Mouse (Mus musculus) hindlimb bud, embryonic 11.5 days (tissue): Measurements from ENCODE around the gene Fndc1.

ENCODE experiments used
- DNase-seq: peaks from one replicate; pipeline ENCODE4 v3.0.0-alpha.2; 2012; ENCODE audit warnings: low read depth, low spot score; ENCODE audit errors: extremely low spot score

Fndc1 gene

DNA sequence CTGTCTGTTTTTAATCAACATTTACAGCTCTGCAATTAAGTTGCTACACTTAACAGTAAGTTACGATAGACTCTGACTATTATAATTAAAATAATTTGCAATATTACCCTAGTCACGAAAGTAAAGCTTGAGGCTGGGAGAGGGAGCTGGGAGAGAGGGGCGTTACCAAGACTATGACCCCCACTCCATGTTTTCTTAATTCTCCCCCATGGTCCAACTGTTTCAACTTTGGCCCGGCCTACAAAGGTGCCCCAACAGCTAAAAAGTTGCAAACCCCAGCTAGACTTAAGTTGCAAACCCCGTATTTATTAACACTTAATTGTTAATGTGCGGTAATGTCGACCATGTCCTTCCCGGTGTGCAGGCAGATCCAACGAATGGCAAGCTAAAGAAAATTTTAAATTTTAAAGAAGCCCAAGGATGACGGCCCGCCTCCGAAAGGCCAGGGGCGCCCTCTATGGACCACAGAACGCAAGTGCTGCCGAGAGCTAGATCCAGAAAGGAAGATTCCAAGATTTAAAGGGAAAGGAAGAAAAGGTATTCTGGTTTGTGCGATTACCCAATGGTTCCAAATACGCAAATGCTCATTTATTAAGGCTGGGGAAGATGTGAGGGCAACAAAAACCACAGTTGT, 5.4 kb downstream of the Fndc1 start:
- DNase-seq, result no peak

DNA sequence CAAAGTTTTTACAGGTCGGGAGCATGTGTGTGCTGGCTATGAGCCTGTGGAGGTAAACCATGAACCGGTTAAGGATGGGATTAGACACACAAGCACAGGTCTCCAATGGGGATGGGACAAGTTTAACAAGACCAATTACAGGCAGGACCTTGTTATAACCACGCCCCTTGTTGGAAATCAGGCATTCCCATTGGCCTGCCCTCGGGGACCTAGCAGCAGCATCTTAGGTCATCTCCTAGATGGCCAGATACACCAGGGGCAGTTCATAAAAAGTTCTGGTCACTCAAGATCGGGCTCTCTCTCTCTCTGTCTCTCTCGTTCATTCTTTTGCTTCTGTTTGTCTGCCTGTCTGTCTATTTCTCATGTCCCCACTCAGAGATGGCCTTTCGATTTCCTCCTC, 6.9 kb downstream of the Fndc1 start:
- DNase-seq, result no peak

DNA sequence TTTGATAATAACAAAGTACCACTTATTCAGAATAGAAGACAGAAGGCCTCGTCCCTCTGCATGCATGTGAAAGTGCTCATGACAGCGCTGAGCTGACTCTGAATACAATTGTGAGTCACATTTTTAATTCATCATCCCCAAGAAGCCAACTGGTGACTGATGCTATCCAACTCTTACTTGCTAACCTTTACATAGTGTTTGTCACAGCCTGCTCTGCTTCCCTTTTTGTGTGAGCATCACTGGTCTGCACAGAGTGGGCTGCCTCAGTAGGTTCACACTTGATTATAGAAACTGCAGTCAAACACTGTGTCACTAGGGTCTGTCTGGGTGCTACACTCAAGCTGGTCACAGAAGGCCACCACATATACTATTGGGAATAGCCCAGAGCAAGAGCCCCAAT, 10.5 kb downstream of the Fndc1 start:
- no peak for DNase-seq

DNA sequence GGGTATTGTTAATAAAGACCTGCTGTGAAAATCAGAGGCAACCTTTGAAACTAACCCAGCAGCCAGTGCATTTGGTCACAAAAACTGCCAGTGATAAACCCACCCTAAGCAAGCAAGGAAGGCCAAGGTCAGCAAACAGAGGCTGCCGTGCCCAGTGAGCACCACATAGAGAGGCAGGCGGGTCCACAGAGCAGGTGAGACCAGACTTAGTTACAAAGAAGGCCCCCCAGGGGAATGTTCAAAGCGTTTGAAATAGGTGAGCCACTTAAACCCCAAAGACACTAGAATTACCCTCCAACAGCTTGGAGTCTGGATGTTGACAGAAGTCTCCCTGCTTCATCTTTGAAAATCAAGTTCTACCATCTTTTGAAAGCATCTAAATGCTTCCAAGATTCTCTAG, 12.7 kb downstream of the Fndc1 start:
- DNase-seq, result no peak

DNA sequence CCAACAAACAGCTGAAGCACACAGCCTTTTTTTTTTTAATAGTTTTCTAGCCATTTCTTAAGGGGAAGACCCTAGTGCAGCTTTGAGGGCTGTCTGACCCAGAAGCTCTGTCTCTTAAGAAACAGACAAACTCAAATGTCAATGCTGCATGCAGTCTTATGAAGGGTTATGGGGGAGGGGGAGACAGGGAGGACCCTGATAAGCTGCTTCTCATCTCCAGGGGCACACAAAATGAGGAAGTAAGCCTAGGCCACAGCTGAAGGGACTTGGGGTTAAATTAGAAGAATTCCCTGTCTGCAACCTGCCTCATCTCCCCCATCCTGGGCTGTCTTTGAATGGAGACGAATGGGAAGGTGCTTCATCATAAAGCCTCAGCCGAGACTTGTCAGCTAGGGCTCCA, 19.1 kb downstream of the Fndc1 start:
- DNase-seq, result no peak

DNA sequence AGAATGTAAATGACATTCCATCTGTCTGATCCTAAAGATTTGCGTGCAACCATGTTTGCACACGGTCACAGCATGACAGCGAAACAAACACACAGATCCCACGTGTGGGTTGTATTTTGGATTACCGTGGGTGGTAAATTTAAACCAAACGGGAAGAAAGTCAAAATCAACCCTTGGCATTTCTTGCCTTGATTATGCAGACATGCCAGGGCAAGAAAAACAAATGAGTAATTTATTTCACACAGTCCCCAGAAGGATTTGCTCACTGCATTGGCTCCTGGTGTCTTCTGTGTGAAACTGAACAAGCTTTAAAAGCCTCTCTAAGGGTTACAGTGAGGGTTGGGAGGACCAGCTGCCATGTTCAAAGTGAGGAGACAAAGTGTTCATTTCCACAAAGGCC, 22.0 kb downstream of the Fndc1 start:
- DNase-seq, result no peak

DNA sequence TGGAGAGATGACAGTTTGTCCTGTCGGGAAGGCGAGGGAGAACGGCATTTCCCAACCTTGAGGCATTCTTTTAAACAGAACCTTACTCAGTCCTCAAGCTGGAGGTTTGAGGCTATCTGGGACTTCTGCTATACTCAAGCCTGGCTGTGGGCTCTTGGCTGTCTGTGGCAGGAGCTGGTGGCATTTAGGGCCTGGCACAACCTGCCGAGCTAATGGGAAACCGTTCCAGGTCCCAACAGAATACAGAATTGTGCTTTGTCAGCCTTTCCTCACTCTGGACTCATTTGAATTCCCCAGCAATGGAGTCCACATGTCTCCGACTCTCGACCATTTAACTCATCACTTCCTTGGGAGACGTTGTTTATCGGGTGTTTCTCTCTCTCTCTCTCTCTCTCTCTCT, 24.6 kb downstream of the Fndc1 start:
- no peak for DNase-seq

DNA sequence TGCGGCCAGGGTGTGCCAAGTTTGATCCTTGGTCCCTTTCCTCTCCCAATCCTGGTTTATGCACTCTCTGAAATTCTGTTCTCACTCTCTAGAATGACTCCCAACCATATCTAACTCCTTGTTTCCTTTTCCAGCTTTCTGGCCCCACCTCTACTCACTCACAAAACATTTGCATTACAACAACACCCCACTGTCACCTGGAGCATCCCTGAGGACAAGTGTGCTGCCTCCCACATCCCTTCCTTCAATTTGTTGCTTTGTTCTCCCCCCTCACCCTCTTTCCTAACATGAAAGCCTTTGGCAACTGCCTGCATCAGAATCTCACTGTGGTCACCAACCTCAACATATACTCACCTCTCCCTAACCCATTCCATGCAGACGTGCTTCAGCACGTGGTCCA, 27.2 kb downstream of the Fndc1 start:
- no peak for DNase-seq

DNA sequence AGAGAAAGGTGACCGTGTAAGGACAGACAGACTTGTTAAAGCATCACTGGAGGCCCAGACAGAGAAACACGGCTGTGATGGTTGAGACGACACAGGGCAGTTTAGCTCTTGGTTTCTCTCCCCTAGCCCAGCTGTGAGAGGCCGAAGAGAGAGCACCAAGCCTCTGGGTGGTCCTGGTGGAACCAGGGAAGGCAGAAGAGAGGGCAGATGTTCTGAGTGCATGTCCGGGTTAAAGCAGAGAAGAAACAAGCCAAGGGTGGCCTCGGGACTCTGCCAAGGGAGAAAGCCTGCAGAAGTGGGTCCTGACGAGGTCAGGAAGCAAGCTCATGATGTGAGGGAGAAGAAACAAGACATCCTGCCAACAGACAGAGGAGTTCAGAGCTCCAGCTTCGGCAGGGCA, 31.5 kb downstream of the Fndc1 start:
- DNase-seq, result no peak

DNA sequence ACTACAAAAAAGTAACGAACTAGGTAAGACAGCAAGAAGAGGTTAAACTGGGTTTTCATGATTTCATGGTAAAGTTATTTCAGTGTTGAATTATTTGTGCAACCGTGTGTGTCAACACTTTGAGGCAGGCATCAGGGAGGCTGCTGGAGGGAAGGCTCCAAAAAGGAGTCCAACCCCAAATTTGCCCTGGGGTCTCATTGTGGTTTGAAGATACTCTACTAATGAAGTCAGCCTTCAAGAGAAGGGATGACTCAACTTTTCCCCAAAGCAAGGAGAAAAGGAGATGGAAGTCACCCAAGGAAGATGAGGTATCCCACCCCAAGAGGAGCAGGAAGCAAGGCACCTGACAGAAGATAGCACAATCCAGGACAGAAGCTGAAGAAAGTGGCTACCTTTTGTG, 31.9 kb downstream of the Fndc1 start:
- DNase-seq, result no peak

DNA sequence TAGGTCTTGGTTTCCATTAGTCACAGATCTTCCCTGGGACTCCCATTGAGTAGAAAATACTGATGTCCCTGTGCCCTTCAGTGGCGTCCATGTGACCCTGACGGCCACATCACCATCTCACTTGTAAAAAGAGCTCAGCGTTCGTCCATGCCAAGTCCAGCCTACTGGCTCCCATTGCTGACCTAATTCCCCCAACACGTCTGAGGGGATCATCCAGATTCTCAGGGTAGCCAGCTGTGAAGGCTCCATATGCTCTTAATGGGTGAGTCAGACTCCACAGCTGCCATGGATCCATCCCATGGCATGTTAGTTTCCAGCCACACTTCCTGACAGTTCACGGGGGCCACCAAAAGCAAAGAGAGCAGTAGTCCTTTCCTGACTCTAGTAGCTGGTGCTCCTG, 33.0 kb downstream of the Fndc1 start:
- DNase-seq, result no peak

DNA sequence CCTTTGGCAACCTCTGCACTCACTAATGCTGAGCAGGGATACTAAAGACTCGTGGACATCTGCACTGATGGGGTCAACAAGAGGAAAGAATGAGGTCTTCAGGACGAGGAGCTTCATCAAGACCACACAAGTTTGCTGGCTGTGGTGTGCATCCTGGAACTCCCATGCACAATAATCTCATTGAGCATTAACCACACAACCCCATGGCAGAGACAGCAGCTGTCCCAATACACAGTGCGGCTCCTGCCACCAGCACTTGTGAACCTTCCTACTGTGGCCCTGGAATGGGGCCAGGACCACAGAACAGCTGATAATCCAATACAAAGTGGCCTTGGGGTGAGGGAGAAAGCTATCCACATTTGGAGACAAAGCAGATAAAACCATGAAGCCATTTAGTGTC, 36.6 kb downstream of the Fndc1 start:
- DNase-seq, result no peak

DNA sequence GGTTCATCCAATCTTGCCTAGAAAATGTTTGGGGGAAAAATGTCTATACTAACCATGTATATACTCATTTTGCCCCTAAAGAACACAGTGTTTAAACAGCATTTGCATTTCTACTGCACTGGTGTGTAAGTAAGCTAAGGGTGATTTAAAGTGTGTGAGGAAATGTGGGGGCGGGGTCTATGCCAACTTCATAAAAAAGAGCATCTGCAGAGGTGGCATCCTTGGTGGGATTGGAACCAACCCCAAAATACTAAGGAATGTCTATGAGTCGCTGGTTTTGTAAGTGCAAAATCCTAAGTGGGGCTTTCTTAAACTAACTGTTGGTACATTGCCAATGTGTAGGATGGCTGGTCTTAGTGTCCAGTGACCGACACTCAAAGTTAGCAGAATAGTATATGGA, 53.0 kb downstream of the Fndc1 start:
- no peak for DNase-seq

DNA sequence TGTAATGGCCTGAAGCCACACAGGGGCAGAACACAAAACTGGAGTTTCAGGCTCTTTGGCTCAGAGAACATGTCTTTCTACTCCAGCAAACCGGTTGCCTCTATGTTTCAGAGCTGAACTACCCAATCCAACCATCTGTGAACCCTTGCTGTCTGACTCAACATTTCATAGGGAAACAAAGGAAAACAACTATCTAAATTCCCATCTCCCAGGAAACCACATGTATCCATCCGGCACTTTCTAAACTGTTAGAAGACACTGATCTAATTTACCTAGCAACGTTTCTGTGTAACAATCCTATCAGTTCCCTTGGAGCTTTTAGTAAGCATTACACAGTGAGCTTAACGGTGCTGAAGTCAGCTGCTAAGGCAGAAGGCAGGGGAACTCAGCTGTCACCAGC, 67.3 kb downstream of the Fndc1 start:
- no peak for DNase-seq

DNA sequence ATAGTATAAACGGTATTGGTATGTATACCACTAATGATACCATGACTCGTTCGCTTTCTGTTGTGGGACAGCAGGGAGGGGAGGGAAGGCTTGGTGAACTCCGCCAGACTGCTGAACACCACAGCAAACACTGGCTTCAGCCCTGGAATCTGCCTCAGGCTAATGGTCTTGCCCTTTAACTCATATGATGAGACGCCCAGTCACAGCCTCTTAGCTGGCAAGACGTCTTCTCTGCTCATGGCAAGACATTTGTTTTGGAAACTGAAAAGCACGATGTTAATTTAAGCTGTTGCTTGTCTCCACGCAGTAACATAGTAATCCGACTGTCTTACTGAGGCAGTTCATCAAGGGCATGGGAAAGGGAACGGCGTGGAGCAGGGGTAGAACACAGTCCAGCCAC, 72.1 kb downstream of the Fndc1 start:
- no peak for DNase-seq

DNA sequence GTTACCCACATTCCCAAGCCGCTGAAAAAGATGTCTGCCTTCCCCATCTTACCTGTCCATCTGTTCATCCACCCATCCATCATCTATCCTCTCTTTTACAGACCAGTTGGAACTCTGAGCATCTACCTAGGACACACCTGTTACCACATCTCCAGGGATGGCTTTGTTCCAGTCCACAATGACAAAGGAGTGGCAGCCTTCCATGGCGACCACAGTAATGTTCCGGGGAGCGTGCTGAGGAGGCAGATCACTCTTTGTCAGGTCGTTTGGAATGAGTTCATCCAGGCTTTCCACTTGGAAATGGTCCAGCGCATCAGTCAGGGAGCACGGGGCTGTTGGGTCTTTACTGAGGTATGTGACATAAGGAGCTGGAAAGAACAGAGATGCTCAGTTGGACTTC, 73.7 kb downstream of the Fndc1 start:
- no peak for DNase-seq

DNA sequence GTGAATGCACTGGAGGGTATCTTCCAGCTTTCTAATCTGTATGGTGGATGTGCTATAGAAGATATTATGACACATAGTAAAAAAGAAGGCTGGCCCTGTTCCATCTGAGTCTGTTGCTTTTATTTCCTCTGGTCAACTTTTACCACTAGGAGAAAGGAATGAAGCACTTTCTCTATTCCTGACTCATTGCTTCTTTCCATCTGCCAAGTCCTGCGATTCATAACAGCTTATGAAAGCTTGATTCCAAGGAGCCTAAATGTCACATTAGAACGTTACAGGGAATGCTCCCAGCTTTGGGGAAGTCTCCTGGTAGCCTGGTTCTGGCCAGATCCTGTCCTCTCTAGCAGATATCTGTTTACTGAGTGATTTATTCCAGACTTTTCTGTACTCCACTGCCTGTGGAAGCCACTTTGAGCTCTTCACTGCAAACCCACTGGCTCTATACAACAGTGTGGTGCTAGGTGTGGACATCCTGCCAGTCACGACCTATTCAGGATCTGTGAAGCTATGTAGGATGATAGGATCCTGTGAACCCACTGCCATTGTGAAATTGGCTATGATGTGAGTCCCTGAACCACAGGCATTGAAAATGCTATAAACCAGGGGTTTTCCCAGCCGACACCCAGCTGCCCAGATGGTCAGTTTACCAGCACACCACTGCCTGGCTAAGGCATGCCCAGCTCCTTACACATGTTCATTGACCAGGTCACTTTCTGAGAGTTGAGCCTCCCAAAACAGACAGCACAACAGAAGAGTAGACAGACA, 77.9 kb downstream of the Fndc1 start:
- no peak for DNase-seq

DNA sequence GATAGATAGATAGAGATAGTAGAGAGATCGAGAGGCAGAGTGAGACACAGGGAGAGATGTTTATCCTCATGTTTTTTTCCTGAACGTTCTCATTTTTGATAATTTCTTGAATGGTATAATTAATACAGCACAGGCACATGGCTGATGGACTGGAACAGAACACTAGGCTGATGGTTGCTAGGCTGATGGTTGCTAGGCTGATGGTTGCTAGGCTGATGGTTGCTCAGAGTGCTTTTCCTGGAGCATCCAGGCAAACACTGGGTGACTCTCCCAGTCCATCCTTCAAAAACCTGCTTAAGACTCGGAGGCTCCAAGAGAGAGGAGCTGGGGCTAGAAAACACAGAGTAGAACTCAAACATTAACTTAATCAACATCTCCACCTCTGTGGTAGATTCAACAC, 80.3 kb downstream of the Fndc1 start:
- DNase-seq, result no peak

DNA sequence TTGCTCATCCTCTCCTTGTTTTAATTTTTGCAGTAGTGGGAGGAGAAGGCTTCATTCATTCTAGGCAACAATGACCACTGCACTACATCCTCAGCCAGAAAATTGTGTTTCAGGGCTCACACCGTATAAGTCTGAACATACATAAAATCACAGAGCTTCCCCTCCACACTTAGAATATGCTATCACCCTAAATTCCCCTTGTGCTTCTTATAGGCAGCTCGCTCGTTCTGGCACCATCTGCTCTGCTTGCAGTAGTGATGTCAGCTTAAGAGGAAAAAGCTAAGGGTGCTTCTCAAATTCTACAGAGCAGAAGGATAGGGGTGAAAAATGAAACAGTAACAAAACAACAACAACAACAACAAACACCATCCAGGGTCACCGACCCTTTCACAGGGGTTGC, 82.1 kb downstream of the Fndc1 start:
- no peak for DNase-seq

DNA sequence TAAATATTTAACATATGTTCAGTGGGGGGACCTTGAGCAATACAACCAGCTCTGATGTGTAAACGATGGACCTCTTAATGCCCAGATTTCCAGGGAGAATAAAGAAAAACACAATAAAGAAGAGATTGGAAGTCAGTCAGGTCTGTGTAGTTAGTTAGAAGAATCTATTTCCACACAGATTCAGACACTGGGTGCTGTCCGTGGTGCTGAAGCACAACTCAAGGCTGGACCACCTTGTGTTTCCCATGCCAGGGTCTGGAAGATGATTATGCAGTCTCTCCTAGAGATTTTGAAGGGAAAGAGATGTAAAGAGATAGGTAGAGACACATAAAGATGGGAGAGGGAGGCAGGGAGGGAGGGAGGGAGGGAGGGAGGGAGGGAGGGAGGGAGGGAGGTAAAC, 86.1 kb downstream of the Fndc1 start:
- DNase-seq, result peak; percentile 50

DNA sequence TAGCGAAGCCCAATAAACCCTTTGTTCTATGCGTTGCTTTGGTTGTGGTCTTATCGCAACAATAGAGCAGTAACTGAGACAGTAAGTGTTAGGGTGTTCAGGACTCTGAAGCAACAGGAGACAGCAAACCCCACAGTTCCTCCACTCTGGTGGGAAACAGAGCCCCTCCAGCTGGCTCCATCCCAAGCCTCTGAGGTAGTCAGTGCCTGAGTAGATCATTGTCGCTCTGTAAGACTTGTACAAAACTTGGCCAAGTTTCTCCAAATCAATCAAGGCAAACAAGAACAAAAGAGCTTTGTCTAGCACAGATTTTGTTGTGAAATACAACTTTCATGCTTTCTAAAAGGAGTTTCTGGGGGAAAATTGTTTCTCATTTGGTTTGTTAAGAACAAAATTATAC, 104.1 kb downstream of the Fndc1 start:
- DNase-seq, result no peak

DNA sequence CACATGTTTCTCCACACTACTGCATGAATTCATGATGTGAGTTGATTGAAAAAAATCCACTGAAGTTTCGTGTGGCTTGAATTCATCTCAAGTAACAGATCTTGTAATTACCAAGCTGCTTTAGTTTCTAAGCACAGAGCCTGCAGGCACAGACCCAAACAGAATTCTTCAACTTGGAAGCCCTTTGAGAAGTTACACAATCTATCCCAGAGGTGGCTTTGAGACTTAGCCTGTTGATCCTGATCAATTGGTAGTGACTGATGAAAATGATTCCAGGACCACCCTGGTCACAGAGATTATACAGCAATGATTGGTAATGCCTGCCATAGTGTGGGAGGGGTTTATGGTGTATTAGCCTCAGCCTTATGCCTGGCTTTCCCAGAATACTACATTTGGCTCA, 108.2 kb downstream of the Fndc1 start:
- no peak for DNase-seq

DNA sequence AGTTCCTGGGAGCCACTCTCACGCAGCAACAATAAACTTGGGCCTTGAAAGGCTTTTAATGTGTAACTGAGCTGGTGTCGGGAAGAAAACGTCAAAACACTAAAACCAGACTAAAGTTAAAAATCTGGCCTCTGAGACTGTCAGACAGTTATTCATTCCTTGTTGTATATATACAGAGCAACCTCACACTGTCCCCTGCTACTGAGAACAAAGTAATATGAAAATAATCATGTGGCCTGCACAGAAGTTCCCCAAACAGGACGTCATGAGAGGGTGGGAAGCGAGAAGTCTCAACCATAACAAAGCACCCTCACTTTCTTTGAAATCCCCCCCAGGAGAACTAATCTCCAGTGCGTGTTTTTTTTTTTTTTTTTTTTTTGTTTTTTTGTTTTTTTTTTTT, 109.2 kb downstream of the Fndc1 start:
- no peak for DNase-seq
